Comparison of ENCODE assay signal across 30 mouse cellular contexts in the genomic region with DNA sequence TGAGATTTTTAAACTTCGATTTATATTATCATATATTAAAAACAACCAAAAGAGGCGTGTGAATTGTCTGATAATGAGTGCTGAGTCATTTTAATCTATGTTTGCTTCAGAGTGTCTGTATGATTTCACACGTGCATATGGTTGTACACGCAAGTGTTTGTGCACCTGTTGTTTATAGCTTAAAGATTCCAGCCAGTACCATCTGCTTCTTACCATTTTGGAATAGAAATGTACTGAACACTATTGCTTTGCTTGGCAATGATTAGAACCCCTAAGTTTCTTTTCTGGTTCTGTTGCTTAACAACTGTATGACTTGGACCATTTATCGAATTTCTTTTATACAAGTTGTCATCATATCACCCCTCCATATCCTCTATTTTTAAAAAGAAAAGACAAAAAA.
DNase-seq lines count a peak whose midpoint lies in the region; ATAC-seq and TF ChIP-seq lines count a peak whose summit lies in the region.
"Had no signal": no experiment of that assay in that cellular context is flagged by ENCODE, and none has a peak within 500 bp of the region (broad histone marks: within the 10 kb centered on the region; RNA-seq: fewer than 3 reads in every experiment).

No protein-coding gene starts in this region.

- no peak for DNase-seq in forebrain, embryonic 11.5 days (ENCODE audit: low spot score)
- peak; percentile 2 for DNase-seq in forebrain, postnatal 0 days
- no peak for DNase-seq in forebrain, embryonic 10.5 days (ENCODE audit: extremely low spot score, low spot score)
- DNase-seq in layer of hippocampus, adult 9-11 months = peak; percentile 23
- no peak for DNase-seq in layer of hippocampus, adult 11-12 months (ENCODE audit: low spot score)
- DNase-seq in brain, embryonic 14.5 days (ENCODE audit: low read depth) = peak; percentile 40
- DNase-seq: adrenal gland, postnatal 10 days; adrenal gland, postnatal 36 days; B cell, adult 2 months; cerebellum, adult 11-12 months; cerebellum, adult 8-10 months; cerebellum, postnatal 25 days; gastrocnemius, postnatal 25 days; heart, adult 18-20 months; heart, postnatal 10 days; heart, postnatal 36 days; kidney, adult 11 months had no signal

- 0 out of 2 replicates have a peak, but pooled peaks have one; percentile 30 for ATAC-seq in forebrain, embryonic 13.5 days
- no peak for ATAC-seq in forebrain, embryonic 11.5 days (replicated peaks; ENCODE audit: low FRiP score)
- no peak for ATAC-seq in forebrain, postnatal 0 days
- no peak for ATAC-seq in kidney, embryonic 16.5 days (ENCODE audit: low FRiP score, low TSS enrichment)
- ATAC-seq: hindbrain, embryonic 16.5 days; intestine, embryonic 15.5 days; Patski had no signal

- no peak for TF ChIP-seq CTCF in forebrain, postnatal 0 days (IDR thresholded peaks at IDR 0.05; ENCODE audit: low read depth)
- TF ChIP-seq CTCF in brain, embryonic 14.5 days (IDR thresholded peaks at IDR 0.05; ENCODE audit: borderline replicate concordance, extremely low read depth, insufficient read depth, insufficient read length) = no peak

- no peaks in the 10 kb centered on the region for H3K36me3 ChIP-seq in forebrain, embryonic 13.5 days (ENCODE audit: poor library complexity, severe bottlenecking)
- H3K36me3 ChIP-seq in forebrain, embryonic 11.5 days (ENCODE audit: control insufficient read depth, insufficient read depth, low read length) = no peaks in the 10 kb centered on the region
- H3K36me3 ChIP-seq in forebrain, postnatal 0 days (ENCODE audit: insufficient read depth) = no peaks in the 10 kb centered on the region
- H3K36me3 ChIP-seq in forebrain, embryonic 10.5 days (replicated peaks) = no peaks in the 10 kb centered on the region
- H3K36me3 ChIP-seq in kidney, embryonic 16.5 days (ENCODE audit: insufficient read depth, low read length) = no peaks in the 10 kb centered on the region
- H3K36me3 ChIP-seq: embryonic facial prominence, embryonic 12.5 days; embryonic facial prominence, embryonic 15.5 days; G1E; heart, embryonic 12.5 days; heart, embryonic 15.5 days; hindbrain, embryonic 10.5 days; hindbrain, embryonic 13.5 days; intestine, embryonic 15.5 days had no signal

- H3K4me1 ChIP-seq in forebrain, embryonic 13.5 days = no peaks in the 10 kb centered on the region
- no peaks in the 10 kb centered on the region for H3K4me1 ChIP-seq in forebrain, embryonic 11.5 days (replicated peaks; ENCODE audit: control insufficient read depth, insufficient read depth, low read length)
- no peaks in the 10 kb centered on the region for H3K4me1 ChIP-seq in forebrain, postnatal 0 days (ENCODE audit: insufficient read depth)
- no peaks in the 10 kb centered on the region for H3K4me1 ChIP-seq in forebrain, embryonic 10.5 days
- no peaks in the 10 kb centered on the region for H3K4me1 ChIP-seq in kidney, embryonic 16.5 days (ENCODE audit: insufficient read depth, low read length)
- H3K4me1 ChIP-seq: embryonic facial prominence, embryonic 12.5 days; embryonic facial prominence, embryonic 15.5 days; heart, embryonic 12.5 days; heart, embryonic 15.5 days; hindbrain, embryonic 10.5 days; hindbrain, embryonic 13.5 days; intestine, embryonic 15.5 days had no signal

- WGBS in forebrain, embryonic 13.5 days = 87% methylated on average over 5 of the region's 5 CpGs
- 91% methylated on average over 5 of the region's 5 CpGs for WGBS in forebrain, embryonic 11.5 days
- 66% methylated on average over 5 of the region's 5 CpGs for WGBS in forebrain, postnatal 0 days
- 88% methylated on average over 5 of the region's 5 CpGs for WGBS in forebrain, embryonic 10.5 days
- WGBS in kidney, embryonic 16.5 days = 89% methylated on average over 5 of the region's 5 CpGs

- no peak overlapping the region for H3K27ac ChIP-seq in forebrain, embryonic 13.5 days
- no peak overlapping the region for H3K27ac ChIP-seq in forebrain, embryonic 11.5 days (ENCODE audit: low read depth, low read length)
- no peak overlapping the region for H3K27ac ChIP-seq in forebrain, postnatal 0 days (ENCODE audit: low read depth, low read length)
- H3K27ac ChIP-seq in forebrain, embryonic 10.5 days = no peak overlapping the region
- no peak overlapping the region for H3K27ac ChIP-seq in kidney, embryonic 16.5 days (ENCODE audit: low read length)
- H3K27ac ChIP-seq: embryonic facial prominence, embryonic 12.5 days; embryonic facial prominence, embryonic 15.5 days; heart, embryonic 15.5 days; hindbrain, embryonic 10.5 days; hindbrain, embryonic 13.5 days; intestine, embryonic 15.5 days had no signal

- no peak overlapping the region for H3K4me2 ChIP-seq in forebrain, embryonic 13.5 days
- no peak overlapping the region for H3K4me2 ChIP-seq in forebrain, embryonic 11.5 days (ENCODE audit: low read depth, low read length, severe bottlenecking)
- no peak overlapping the region for H3K4me2 ChIP-seq in forebrain, postnatal 0 days (ENCODE audit: low read depth)
- H3K4me2 ChIP-seq in kidney, embryonic 16.5 days (replicated peaks; ENCODE audit: low read depth, low read length) = no peak overlapping the region
- H3K4me2 ChIP-seq: embryonic facial prominence, embryonic 12.5 days; embryonic facial prominence, embryonic 15.5 days; heart, embryonic 12.5 days; heart, embryonic 15.5 days; hindbrain, embryonic 13.5 days; intestine, embryonic 15.5 days had no signal

- H3K27me3 ChIP-seq in forebrain, embryonic 13.5 days = no peaks in the 10 kb centered on the region
- no peaks in the 10 kb centered on the region for H3K27me3 ChIP-seq in forebrain, embryonic 11.5 days (ENCODE audit: control insufficient read depth, insufficient read depth, low read length)
- no peaks in the 10 kb centered on the region for H3K27me3 ChIP-seq in forebrain, postnatal 0 days (ENCODE audit: insufficient read depth, low read length)
- no peaks in the 10 kb centered on the region for H3K27me3 ChIP-seq in forebrain, embryonic 10.5 days (ENCODE audit: poor library complexity, severe bottlenecking)
- H3K27me3 ChIP-seq in kidney, embryonic 16.5 days (ENCODE audit: insufficient read depth, low read length) = no peaks in the 10 kb centered on the region
- H3K27me3 ChIP-seq: CH12.LX; embryonic facial prominence, embryonic 12.5 days; embryonic facial prominence, embryonic 15.5 days; heart, embryonic 12.5 days; heart, embryonic 15.5 days; hindbrain, embryonic 13.5 days; intestine, embryonic 15.5 days; Patski had no signal

- no peak overlapping the region for H3K9ac ChIP-seq in forebrain, embryonic 13.5 days
- no peak overlapping the region for H3K9ac ChIP-seq in forebrain, embryonic 11.5 days (ENCODE audit: low read length)
- no peak overlapping the region for H3K9ac ChIP-seq in forebrain, postnatal 0 days
- H3K9ac ChIP-seq in kidney, embryonic 16.5 days (replicated peaks; ENCODE audit: low read length) = no peak overlapping the region
- H3K9ac ChIP-seq: embryonic facial prominence, embryonic 12.5 days; embryonic facial prominence, embryonic 15.5 days; heart, embryonic 12.5 days; heart, embryonic 15.5 days; hindbrain, embryonic 13.5 days; intestine, embryonic 15.5 days had no signal

- H3K9me3 ChIP-seq in forebrain, embryonic 13.5 days (replicated peaks) = no peaks in the 10 kb centered on the region
- no peaks in the 10 kb centered on the region for H3K9me3 ChIP-seq in forebrain, embryonic 11.5 days (ENCODE audit: control insufficient read depth, low read length)
- no peaks in the 10 kb centered on the region for H3K9me3 ChIP-seq in forebrain, postnatal 0 days (ENCODE audit: low read length)
- no peaks in the 10 kb centered on the region for H3K9me3 ChIP-seq in forebrain, embryonic 10.5 days
- no peaks in the 10 kb centered on the region for H3K9me3 ChIP-seq in kidney, embryonic 16.5 days (ENCODE audit: low read length)
- H3K9me3 ChIP-seq: embryonic facial prominence, embryonic 12.5 days; embryonic facial prominence, embryonic 15.5 days; G1E; heart, embryonic 15.5 days; hindbrain, embryonic 10.5 days; hindbrain, embryonic 13.5 days; intestine, embryonic 15.5 days had no signal

- TF ChIP-seq POLR2A in brain, embryonic 14.5 days (IDR thresholded peaks at IDR 0.05; ENCODE audit: borderline replicate concordance, extremely low read depth, insufficient read depth, insufficient read length, poor library complexity, severe bottlenecking) = no peak

- no peak overlapping the region for H3K4me3 ChIP-seq in forebrain, embryonic 13.5 days
- H3K4me3 ChIP-seq in forebrain, embryonic 11.5 days (ENCODE audit: low read depth, low read length) = no peak overlapping the region
- no peak overlapping the region for H3K4me3 ChIP-seq in forebrain, postnatal 0 days (ENCODE audit: low read depth, low read length)
- H3K4me3 ChIP-seq in forebrain, embryonic 10.5 days = no peak overlapping the region
- H3K4me3 ChIP-seq in kidney, embryonic 16.5 days (ENCODE audit: low read length) = no peak overlapping the region
- H3K4me3 ChIP-seq: embryonic facial prominence, embryonic 12.5 days; embryonic facial prominence, embryonic 15.5 days; heart, embryonic 12.5 days; heart, embryonic 15.5 days; hindbrain, embryonic 10.5 days; hindbrain, embryonic 13.5 days; intestine, embryonic 15.5 days had no signal

Comparison
In these comparisons a context has a peak if more than half of its experiments do, and no peak if none do; other contexts are left out.
1. DNase-seq: peak in forebrain, postnatal 0 days (single experiment), layer of hippocampus, adult 9-11 months (single experiment) and brain, embryonic 14.5 days (single experiment); none in forebrain, embryonic 11.5 days (single experiment), forebrain, embryonic 10.5 days (single experiment) and layer of hippocampus, adult 11-12 months (single experiment).